Mouse (Mus musculus): ENCODE data around the gene Pnmal1. TPM values are rescaled to one million over a fixed set of nuclear protein-coding genes. Genes with fewer than 3 reads are reported as not detected.

Pnmal1 gene
- polyA plus RNA-seq (2017; shearing (Covaris generic)): under 1 TPM in 1 of 2 experiments, not detected in 1; 0.36 TPM

DNA sequence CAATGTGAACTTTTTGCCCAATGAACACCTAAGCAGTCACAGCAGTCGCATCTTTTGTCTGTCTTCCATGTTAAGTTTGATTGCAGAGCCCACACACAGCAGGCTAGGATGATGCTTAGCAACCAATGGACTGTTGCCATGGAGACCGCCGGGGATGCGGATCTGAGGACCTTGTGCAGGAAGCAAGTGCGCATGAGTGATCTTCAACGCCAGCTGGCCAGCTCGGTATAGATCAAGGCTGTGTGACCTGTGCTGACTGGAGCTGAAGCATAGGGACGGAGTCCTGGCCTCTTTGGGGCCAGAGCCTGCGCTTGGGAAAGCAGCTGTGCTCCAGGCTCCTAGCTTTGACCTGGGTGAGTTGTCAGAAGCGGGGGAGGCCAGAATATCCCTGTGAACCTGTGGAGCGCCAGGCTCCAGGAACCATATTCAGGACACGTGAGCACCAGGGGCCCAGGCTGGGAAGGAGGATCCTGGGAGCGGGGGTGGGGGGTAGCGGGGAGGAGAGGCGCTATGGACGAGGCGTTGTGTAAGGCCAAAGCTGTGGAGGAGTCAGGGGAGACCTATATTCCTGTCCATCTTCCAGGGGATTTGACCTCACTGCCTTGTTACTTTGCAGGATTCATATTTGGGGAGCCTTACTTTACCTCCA, at the start of gene Pnmal1:
Gene Pnmal1, plus strand, starts transcription at position 141 of the 649 bp plus-strand sequence.

GRCm38 (mm10) chr7:16924037-16924834, 35.2 kb upstream of the Pnmal1 start, which contains the start of gene Calm3:
Gene Calm3, minus strand, starts transcription at chr7:16924114.

DNA sequence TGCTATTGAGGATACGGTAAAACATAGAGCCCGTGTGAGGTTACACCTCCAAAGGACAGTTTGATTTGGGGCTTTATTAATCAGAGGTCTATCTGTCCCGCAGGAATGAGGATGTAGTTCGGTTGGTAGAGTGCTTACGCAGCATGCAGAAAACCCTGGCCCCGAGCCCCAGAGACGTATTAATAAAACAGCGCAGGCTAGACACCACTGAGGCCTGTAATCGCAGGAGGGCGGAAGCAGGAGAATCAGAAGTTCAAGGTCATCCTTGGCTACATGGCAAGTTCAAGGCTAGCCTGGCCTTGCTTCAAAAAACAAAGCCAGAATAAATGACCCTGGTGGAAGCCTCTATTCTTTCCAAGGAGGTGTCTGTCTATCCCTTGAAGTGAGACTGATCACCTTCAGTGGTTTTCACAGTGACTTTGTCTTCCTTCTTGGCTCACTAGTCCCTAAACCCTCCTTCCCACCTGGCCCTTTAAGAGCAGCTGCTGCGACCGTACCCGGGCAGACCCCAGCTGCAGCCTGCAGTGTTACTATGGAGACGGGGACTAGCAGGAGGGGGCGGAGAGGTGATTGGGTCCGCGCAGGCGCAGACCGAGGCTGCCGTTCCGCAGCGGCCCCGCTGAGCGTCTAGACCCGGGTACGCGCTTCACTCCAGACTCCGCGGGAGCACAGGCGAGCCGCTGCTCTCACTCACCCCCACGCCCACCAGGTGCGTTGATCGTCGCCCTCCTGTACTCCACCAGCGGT, 15.2 kb upstream of the Pnmal1 start, which contains the start of gene Pnmal2:
Gene Pnmal2, plus strand, starts transcription at position 622 of the 747 bp plus-strand sequence.

GRCm38 (mm10) chr7:16982859-16983568, 23.5 kb downstream of the Pnmal1 start, which contains the start of gene Gm42372:
Gene Gm42372, plus strand, starts transcription at chr7:16983086.

GRCm38 (mm10) chr7:16992451-16992807, 33.0 kb downstream of the Pnmal1 start, which contains the start of gene Ccdc8:
Gene Ccdc8, plus strand, starts transcription at chr7:16992708.

Other genes starting within 250 kb of the Pnmal1 start
- gene Ceacam9, start 237.8 kb upstream of the Pnmal1 start, polyA plus RNA-seq (2017; shearing (Covaris generic)): under 1 TPM in 1 of 2 experiments, not detected in 1; 0.22 TPM
- gene Ap2s1, start 221.3 kb upstream of the Pnmal1 start, polyA plus RNA-seq (2017; shearing (Covaris generic)): 100 to 1,000 TPM; 133 to 165 TPM
- gene Slc1a5, start 178.3 kb upstream of the Pnmal1 start, polyA plus RNA-seq (2017; shearing (Covaris generic)): 100 to 1,000 TPM; 334 to 412 TPM
- gene Strn4, start 143.8 kb upstream of the Pnmal1 start, polyA plus RNA-seq (2017; shearing (Covaris generic)): 10 to 100 TPM; 68.2 to 82.5 TPM
- 10 to 100 TPM; 24.3 to 28.0 TPM for gene Fkrp, start 142.9 kb upstream of the Pnmal1 start, polyA plus RNA-seq (2017; shearing (Covaris generic))
- 100 to 1,000 TPM; 175 to 246 TPM for gene Prkd2, start 116.8 kb upstream of the Pnmal1 start, polyA plus RNA-seq (2017; shearing (Covaris generic))
- gene Dact3, start 84.4 kb upstream of the Pnmal1 start, polyA plus RNA-seq (2017; shearing (Covaris generic)): under 1 TPM in 1 of 2 experiments, not detected in 1; 0.42 TPM
- not detected for gene Gng8, start 67.9 kb upstream of the Pnmal1 start, polyA plus RNA-seq (2017; shearing (Covaris generic))
- 10 to 100 TPM in 1 of 2 experiments, 1 to 10 TPM in 1; 7.2 to 27.8 TPM for gene Ptgir, start 53.2 kb upstream of the Pnmal1 start, polyA plus RNA-seq (2017; shearing (Covaris generic))
- gene Calm3, start 35.6 kb upstream of the Pnmal1 start, polyA plus RNA-seq (2017; shearing (Covaris generic)): 100 to 1,000 TPM; 107 to 138 TPM
- 1 to 10 TPM in 1 of 2 experiments, under 1 TPM in 1; 0.06 to 1.4 TPM for gene Pnmal2, start 15.0 kb upstream of the Pnmal1 start, polyA plus RNA-seq (2017; shearing (Covaris generic))
- gene Gm42372, start 23.4 kb downstream of the Pnmal1 start, polyA plus RNA-seq (2017; shearing (Covaris generic)): 1 to 10 TPM; 2.3 to 2.7 TPM
- under 1 TPM; 0.04 to 0.65 TPM for gene Ccdc8, start 33.0 kb downstream of the Pnmal1 start, polyA plus RNA-seq (2017; shearing (Covaris generic))
- 100 to 1,000 TPM; 111 to 125 TPM for gene Ppp5c, start 68.2 kb downstream of the Pnmal1 start, polyA plus RNA-seq (2017; shearing (Covaris generic))
- gene Hif3a, start 102.7 kb downstream of the Pnmal1 start, polyA plus RNA-seq (2017; shearing (Covaris generic)): 1 to 10 TPM in 1 of 2 experiments, under 1 TPM in 1; 0.24 to 2.0 TPM
- gene Psg16, start 114.4 kb downstream of the Pnmal1 start, polyA plus RNA-seq (2017; shearing (Covaris generic)): 1 to 10 TPM in 1 of 2 experiments, under 1 TPM in 1; 0.63 to 2.5 TPM
- under 1 TPM in 1 of 2 experiments, not detected in 1; 0.22 TPM for gene Ceacam3, start 190.6 kb downstream of the Pnmal1 start, polyA plus RNA-seq (2017; shearing (Covaris generic))
- not detected for gene Psg29, start 243.8 kb downstream of the Pnmal1 start, polyA plus RNA-seq (2017; shearing (Covaris generic))

All from inflammation-experienced regulatory T-cells (primary cell).